Mouse (Mus musculus) liver, embryonic 14.5 days (tissue): ENCODE data around the gene Uqcc3. TPM values are rescaled to one million over a fixed set of nuclear protein-coding genes. Genes with fewer than 3 reads are reported as not detected.

Source experiments
- ATAC-seq: fragments of 200-750 bp; cut with Nextera tagmentation; 2 replicates; pipeline ENCODE4 v1.8.0; 2017; ENCODE audit warnings: moderate number of reproducible peaks, mild to moderate bottlenecking, moderate library complexity; ENCODE audit not compliant: insufficient read depth
- DNase-seq, 3 experiments: peaks; one replicate each; pipeline ENCODE4 v3.0.0-alpha.2; 2012 to 2013; ENCODE audit warnings: low read depth in 3 of 3, low spot score in 3 of 3
- H3K27ac ChIP-seq: fragments of 300-500 bp; sonication (generic); 2 replicates; pipeline ENCODE4 v1.5.1; 2014; ENCODE audit warnings: moderate library complexity, mild to moderate bottlenecking, control low read depth, inconsistent platforms
- H3K27me3 ChIP-seq: fragments of 300-500 bp; sonication (generic); 2 replicates; pipeline ENCODE4 v1.6.1; 2014; ENCODE audit warnings: mild to moderate bottlenecking, low read length, moderate library complexity; ENCODE audit not compliant: control insufficient read depth, insufficient read depth
- H3K36me3 ChIP-seq: fragments of 300-500 bp; sonication (generic); replicated peaks from 2 replicates; pipeline ENCODE4 v1.6.1; 2014; ENCODE audit warnings: low read depth; ENCODE audit not compliant: control insufficient read depth, insufficient read depth
- H3K4me1 ChIP-seq, 2 experiments: fragments of 200-500 bp in 1 of 2; fragments of 300-500 bp in 1 of 2; sonication (generic) in 1 of 2; replicated peaks; 2 replicates each; pipeline ENCODE4 v1.6.1; 2012 to 2014; ENCODE audit warnings: antibody characterized with exemption in 1 of 2, inconsistent platforms in 1 of 2, low read length in 1 of 2; ENCODE audit not compliant: control insufficient read depth in 2 of 2, insufficient read depth in 2 of 2
- H3K4me2 ChIP-seq: fragments of 300-500 bp; sonication (generic); 2 replicates; pipeline ENCODE4 v1.6.1; 2014; ENCODE audit warnings: low read depth, mild to moderate bottlenecking, control low read depth, moderate library complexity
- H3K4me3 ChIP-seq, 2 experiments: fragments of 200-500 bp in 1 of 2; fragments of 300-500 bp in 1 of 2; sonication (generic) in 1 of 2; 2 replicates each; pipeline ENCODE4 v1.5.1; 2012 to 2014; ENCODE audit warnings: low read depth in 2 of 2, low read length in 2 of 2, mild to moderate bottlenecking in 2 of 2, control low read depth in 1 of 2, inconsistent platforms in 1 of 2, moderate library complexity in 1 of 2; ENCODE audit not compliant: insufficient read depth in 1 of 2
- H3K9ac ChIP-seq: fragments of 300-500 bp; sonication (generic); replicated peaks from 2 replicates; pipeline ENCODE4 v1.6.1; 2014; ENCODE audit warnings: mild to moderate bottlenecking, control low read depth, moderate library complexity
- H3K9me3 ChIP-seq: fragments of 300-500 bp; sonication (generic); 2 replicates; pipeline ENCODE4 v1.6.1; 2016; ENCODE audit warnings: low read length, mixed read lengths; ENCODE audit not compliant: control insufficient read depth
- CTCF ChIP-seq: IDR thresholded peaks from 2 replicates; pipeline ENCODE4 v1.5.1; 2016; ENCODE audit warnings: antibody characterized with exemption, low read depth, control low read depth
- EP300 ChIP-seq: IDR thresholded peaks from 2 replicates; pipeline ENCODE4 v1.6.1; 2016; ENCODE audit warnings: antibody characterized with exemption, low read depth
- WGBS: fragments of 180-500 bp; shearing (Covaris S2); extraction: QIAGEN DNeasy Blood & Tissue Kit; methylation state at CpG from one replicate; pipeline ENCODE4 v1.1.7; 2014; ENCODE audit not compliant: insufficient replicate concordance; 5-methylcytosine and 5-hydroxymethylcytosine counted together
- microRNA-seq: library from miRNA; unstranded; fragments of <30 nt; microRNA quantifications from one replicate; pipeline ENCODE4, GENCODE M21; 2016
- polyA plus RNA-seq, 2 experiments: library from polyadenylated mRNA; depleted of rRNA in 1 of 2; stranded (reverse) in 1 of 2; unstranded in 1 of 2; fragments of >200 nt; fragmentation: Nextera tagmentation in 1 of 2; extraction: Ambion mirVana in 1 of 2; gene quantifications; 2 replicates each; pipeline versions ENCODE4 v1.2.1 to v1.2.3; 2012 to 2014

Uqcc3 gene
- polyA plus RNA-seq, 2 experiments = 22.2 to 28.3 TPM

DNA sequence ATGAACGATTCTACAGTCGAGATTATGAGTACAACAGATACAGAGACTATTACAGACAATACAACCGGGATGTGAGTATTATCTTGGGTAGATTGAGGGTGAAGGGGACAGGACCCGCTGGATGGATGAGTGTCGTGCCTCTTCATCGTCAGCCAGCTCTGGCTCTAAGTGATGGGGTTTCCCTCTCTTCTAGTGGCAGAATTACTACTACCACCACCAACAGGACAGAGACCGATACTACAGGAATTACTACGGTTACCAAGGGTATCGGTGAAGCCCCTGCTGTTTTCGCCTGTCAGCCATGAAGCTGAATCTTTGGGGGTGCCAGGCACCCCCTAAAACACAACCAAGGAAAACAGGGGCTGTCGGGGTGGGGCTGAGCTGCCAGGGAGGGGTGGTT, 49.5 kb downstream of the Uqcc3 start:
- Histone ChIP-seq H3K4me3 (no peak overlapping the region), H3K36me3 (peaks cover 88% of the 10 kb centered on the region), H3K27me3 (no peaks in the 10 kb centered on the region), H3K9me3 (no peaks in the 10 kb centered on the region), H3K4me2 (no peak overlapping the region), H3K27ac (no peak overlapping the region), H3K4me1 (no peaks in the 10 kb centered on the region), H3K9ac (no peak overlapping the region)
- ATAC-seq (no peak), DNase-seq (no peak)
- WGBS = 88% methylated on average over 11 of the region's 11 CpGs
- TF ChIP-seq EP300 = no peak
- TF ChIP-seq CTCF = no peak

DNA sequence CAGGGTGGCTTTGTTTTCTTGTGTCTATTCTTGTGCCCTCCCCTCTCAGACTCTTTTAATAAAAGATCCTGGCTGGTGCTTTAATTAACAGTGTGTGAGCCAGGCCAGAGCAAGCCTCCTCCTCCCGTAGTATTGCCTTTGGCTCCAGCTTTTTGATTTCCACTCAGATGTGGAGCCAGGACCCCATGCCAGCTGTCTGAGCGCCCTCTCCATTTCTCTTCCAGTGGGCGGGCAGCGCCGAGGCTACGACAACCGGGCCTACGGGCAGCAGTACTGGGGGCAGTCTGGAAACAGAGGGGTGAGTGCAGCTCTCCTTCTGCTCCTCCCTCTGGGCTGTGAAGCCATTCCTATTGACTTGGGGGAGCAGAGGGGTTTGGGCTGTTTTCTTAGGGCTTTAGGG, 50.1 kb downstream of the Uqcc3 start:
- no peaks in the 10 kb centered on the region for H3K4me1 ChIP-seq
- DNase-seq (no peak), ATAC-seq (no peak)
- TF ChIP-seq CTCF (no peak), EP300 (no peak)
- H3K36me3 ChIP-seq = peaks cover 93% of the 10 kb centered on the region
- H3K9ac ChIP-seq = no peak overlapping the region
- no peak overlapping the region for H3K4me2 ChIP-seq
- no peak overlapping the region for H3K4me3 ChIP-seq
- 94% methylated on average over 8 of the region's 8 CpGs for WGBS
- no peaks in the 10 kb centered on the region for H3K27me3 ChIP-seq
- H3K9me3 ChIP-seq = no peaks in the 10 kb centered on the region
- no peak overlapping the region for H3K27ac ChIP-seq

Small RNAs within 50 kb of the gene (microRNA-seq; reads per million reads assigned to microRNA genes)
- gene Mir5136 = not detected

Other genes with a start within 250 kb of the Uqcc3 start
Only the 30 nearest of the 32 such genes appear.
- 78.4 and 82.2 TPM in 2 replicates for gene Slc3a2, start 157.6 kb downstream of the Uqcc3 start, polyA plus RNA-seq (2012; rRNA removed)
- 88.5 and 89.1 TPM in 2 replicates for gene Slc3a2, start 157.6 kb downstream of the Uqcc3 start, polyA plus RNA-seq (2014; fragmentation: Nextera tagmentation; extraction: Ambion mirVana)
- 27.7 and 34.1 TPM in 2 replicates for gene Wdr74, start 145.1 kb downstream of the Uqcc3 start, polyA plus RNA-seq (2012; rRNA removed)
- gene Wdr74, start 145.1 kb downstream of the Uqcc3 start, polyA plus RNA-seq (2014; fragmentation: Nextera tagmentation; extraction: Ambion mirVana) = 51.6 and 57.6 TPM in 2 replicates
- gene 1700092M07Rik, start 140.2 kb downstream of the Uqcc3 start, polyA plus RNA-seq (2012; rRNA removed) = 0.65 and 0.78 TPM in 2 replicates
- gene 1700092M07Rik, start 140.2 kb downstream of the Uqcc3 start, polyA plus RNA-seq (2014; fragmentation: Nextera tagmentation; extraction: Ambion mirVana) = 0.34 and 0.63 TPM in 2 replicates
- gene Stx5a, start 139.5 kb downstream of the Uqcc3 start, polyA plus RNA-seq (2012; rRNA removed) = 29.9 and 32.0 TPM in 2 replicates
- 36.7 and 36.9 TPM in 2 replicates for gene Stx5a, start 139.5 kb downstream of the Uqcc3 start, polyA plus RNA-seq (2014; fragmentation: Nextera tagmentation; extraction: Ambion mirVana)
- gene Nxf1, start 123.8 kb downstream of the Uqcc3 start, polyA plus RNA-seq (2012; rRNA removed) = 66.2 and 90.9 TPM in 2 replicates
- 77.4 and 84.9 TPM in 2 replicates for gene Nxf1, start 123.8 kb downstream of the Uqcc3 start, polyA plus RNA-seq (2014; fragmentation: Nextera tagmentation; extraction: Ambion mirVana)
- 38.9 and 53.7 TPM in 2 replicates for gene Tmem223, start 109.9 kb downstream of the Uqcc3 start, polyA plus RNA-seq (2012; rRNA removed)
- 61.8 and 69.6 TPM in 2 replicates for gene Tmem223, start 109.9 kb downstream of the Uqcc3 start, polyA plus RNA-seq (2014; fragmentation: Nextera tagmentation; extraction: Ambion mirVana)
- gene Tmem179b, start 106.5 kb downstream of the Uqcc3 start, polyA plus RNA-seq (2012; rRNA removed) = 63.0 and 70.8 TPM in 2 replicates
- 108 and 117 TPM in 2 replicates for gene Tmem179b, start 106.5 kb downstream of the Uqcc3 start, polyA plus RNA-seq (2014; fragmentation: Nextera tagmentation; extraction: Ambion mirVana)
- 8.3 and 10.0 TPM in 2 replicates for gene Taf6l, start 94.5 kb downstream of the Uqcc3 start, polyA plus RNA-seq (2012; rRNA removed)
- gene Taf6l, start 94.5 kb downstream of the Uqcc3 start, polyA plus RNA-seq (2014; fragmentation: Nextera tagmentation; extraction: Ambion mirVana) = 7.9 and 8.1 TPM in 2 replicates
- 46.6 and 55.1 TPM in 2 replicates for gene Polr2g, start 82.3 kb downstream of the Uqcc3 start, polyA plus RNA-seq (2012; rRNA removed)
- gene Polr2g, start 82.3 kb downstream of the Uqcc3 start, polyA plus RNA-seq (2014; fragmentation: Nextera tagmentation; extraction: Ambion mirVana) = 72.8 and 79.7 TPM in 2 replicates
- 0.90 and 0.98 TPM in 2 replicates for gene Zbtb3, start 78.4 kb downstream of the Uqcc3 start, polyA plus RNA-seq (2012; rRNA removed)
- 1.2 and 1.5 TPM in 2 replicates for gene Zbtb3, start 78.4 kb downstream of the Uqcc3 start, polyA plus RNA-seq (2014; fragmentation: Nextera tagmentation; extraction: Ambion mirVana)
- 11.4 and 16.9 TPM in 2 replicates for gene Ttc9c, start 61.6 kb downstream of the Uqcc3 start, polyA plus RNA-seq (2012; rRNA removed)
- 17.1 and 18.0 TPM in 2 replicates for gene Ttc9c, start 61.6 kb downstream of the Uqcc3 start, polyA plus RNA-seq (2014; fragmentation: Nextera tagmentation; extraction: Ambion mirVana)
- 20.5 and 39.5 TPM in 2 replicates for gene Hnrnpul2, start 60.9 kb downstream of the Uqcc3 start, polyA plus RNA-seq (2012; rRNA removed)
- 2.8 TPM in 2 replicates for gene Hnrnpul2, start 60.9 kb downstream of the Uqcc3 start, polyA plus RNA-seq (2014; fragmentation: Nextera tagmentation; extraction: Ambion mirVana)
- 1.3 TPM in 1 of 2 replicates, not detected in the other for gene AC129217.1, start 51.1 kb downstream of the Uqcc3 start, polyA plus RNA-seq (2012; rRNA removed)
- gene AC129217.1, start 51.1 kb downstream of the Uqcc3 start, polyA plus RNA-seq (2014; fragmentation: Nextera tagmentation; extraction: Ambion mirVana) = not detected in 2 replicates
- 19.7 and 26.5 TPM in 2 replicates for gene Bscl2, start 43.5 kb downstream of the Uqcc3 start, polyA plus RNA-seq (2012; rRNA removed)
- 23.6 and 25.2 TPM in 2 replicates for gene Bscl2, start 43.5 kb downstream of the Uqcc3 start, polyA plus RNA-seq (2014; fragmentation: Nextera tagmentation; extraction: Ambion mirVana)
- gene Gng3, start 41.7 kb downstream of the Uqcc3 start, polyA plus RNA-seq (2012; rRNA removed) = 0.04 and 0.22 TPM in 2 replicates
- gene Gng3, start 41.7 kb downstream of the Uqcc3 start, polyA plus RNA-seq (2014; fragmentation: Nextera tagmentation; extraction: Ambion mirVana) = 0.14 TPM in 2 replicates
- gene Lrrn4cl, start 30.2 kb downstream of the Uqcc3 start, polyA plus RNA-seq (2012; rRNA removed) = 0.10 and 0.12 TPM in 2 replicates
- not detected in 2 replicates for gene Lrrn4cl, start 30.2 kb downstream of the Uqcc3 start, polyA plus RNA-seq (2014; fragmentation: Nextera tagmentation; extraction: Ambion mirVana)
- 32.0 and 61.2 TPM in 2 replicates for gene Ubxn1, start 9.4 kb downstream of the Uqcc3 start, polyA plus RNA-seq (2012; rRNA removed)
- gene Ubxn1, start 9.4 kb downstream of the Uqcc3 start, polyA plus RNA-seq (2014; fragmentation: Nextera tagmentation; extraction: Ambion mirVana) = 87.3 and 92.4 TPM in 2 replicates
- gene Lbhd1, start 2.8 kb upstream of the Uqcc3 start, polyA plus RNA-seq (2012; rRNA removed) = 3.1 and 3.7 TPM in 2 replicates
- 43.7 and 47.7 TPM in 2 replicates for gene Lbhd1, start 2.8 kb upstream of the Uqcc3 start, polyA plus RNA-seq (2014; fragmentation: Nextera tagmentation; extraction: Ambion mirVana)
- gene Gm49403, start 3.0 kb upstream of the Uqcc3 start, polyA plus RNA-seq (2012; rRNA removed) = not detected in 2 replicates
- gene Gm49403, start 3.0 kb upstream of the Uqcc3 start, polyA plus RNA-seq (2014; fragmentation: Nextera tagmentation; extraction: Ambion mirVana) = not detected in 2 replicates
- gene 1810009A15Rik, start 7.9 kb upstream of the Uqcc3 start, polyA plus RNA-seq (2012; rRNA removed) = 36.7 and 52.7 TPM in 2 replicates
- gene 1810009A15Rik, start 7.9 kb upstream of the Uqcc3 start, polyA plus RNA-seq (2014; fragmentation: Nextera tagmentation; extraction: Ambion mirVana) = 65.0 and 70.8 TPM in 2 replicates
- 0.13 TPM in 1 of 2 replicates, not detected in the other for gene Gm49416, start 8.0 kb upstream of the Uqcc3 start, polyA plus RNA-seq (2012; rRNA removed)
- gene Gm49416, start 8.0 kb upstream of the Uqcc3 start, polyA plus RNA-seq (2014; fragmentation: Nextera tagmentation; extraction: Ambion mirVana) = not detected in 2 replicates
- gene Ints5, start 12.1 kb upstream of the Uqcc3 start, polyA plus RNA-seq (2012; rRNA removed) = 12.2 and 14.4 TPM in 2 replicates
- gene Ints5, start 12.1 kb upstream of the Uqcc3 start, polyA plus RNA-seq (2014; fragmentation: Nextera tagmentation; extraction: Ambion mirVana) = 14.7 and 16.3 TPM in 2 replicates
- 48.7 and 52.2 TPM in 2 replicates for gene Ganab, start 17.1 kb upstream of the Uqcc3 start, polyA plus RNA-seq (2012; rRNA removed)
- gene Ganab, start 17.1 kb upstream of the Uqcc3 start, polyA plus RNA-seq (2014; fragmentation: Nextera tagmentation; extraction: Ambion mirVana) = 33.7 and 37.0 TPM in 2 replicates
- 23.1 and 26.6 TPM in 2 replicates for gene B3gat3, start 39.5 kb upstream of the Uqcc3 start, polyA plus RNA-seq (2012; rRNA removed)
- gene B3gat3, start 39.5 kb upstream of the Uqcc3 start, polyA plus RNA-seq (2014; fragmentation: Nextera tagmentation; extraction: Ambion mirVana) = 15.4 and 15.8 TPM in 2 replicates
- gene Rom1, start 48.4 kb upstream of the Uqcc3 start, polyA plus RNA-seq (2012; rRNA removed) = 2.6 and 2.8 TPM in 2 replicates
- 1.4 and 1.8 TPM in 2 replicates for gene Rom1, start 48.4 kb upstream of the Uqcc3 start, polyA plus RNA-seq (2014; fragmentation: Nextera tagmentation; extraction: Ambion mirVana)
- 10.9 and 11.0 TPM in 2 replicates for gene Eml3, start 48.6 kb upstream of the Uqcc3 start, polyA plus RNA-seq (2012; rRNA removed)
- gene Eml3, start 48.6 kb upstream of the Uqcc3 start, polyA plus RNA-seq (2014; fragmentation: Nextera tagmentation; extraction: Ambion mirVana) = 5.6 and 7.8 TPM in 2 replicates
- 18.9 and 23.0 TPM in 2 replicates for gene Mta2, start 61.0 kb upstream of the Uqcc3 start, polyA plus RNA-seq (2012; rRNA removed)
- 18.5 and 22.8 TPM in 2 replicates for gene Mta2, start 61.0 kb upstream of the Uqcc3 start, polyA plus RNA-seq (2014; fragmentation: Nextera tagmentation; extraction: Ambion mirVana)
- gene Tut1, start 72.9 kb upstream of the Uqcc3 start, polyA plus RNA-seq (2012; rRNA removed) = 9.3 and 9.5 TPM in 2 replicates
- 10.0 and 11.5 TPM in 2 replicates for gene Tut1, start 72.9 kb upstream of the Uqcc3 start, polyA plus RNA-seq (2014; fragmentation: Nextera tagmentation; extraction: Ambion mirVana)
- 120 and 178 TPM in 2 replicates for gene Eef1g, start 86.1 kb upstream of the Uqcc3 start, polyA plus RNA-seq (2012; rRNA removed)
- gene Eef1g, start 86.1 kb upstream of the Uqcc3 start, polyA plus RNA-seq (2014; fragmentation: Nextera tagmentation; extraction: Ambion mirVana) = 183 and 201 TPM in 2 replicates
- 0.35 and 0.83 TPM in 2 replicates for gene Ahnak, start 108.4 kb upstream of the Uqcc3 start, polyA plus RNA-seq (2012; rRNA removed)
- 1.5 and 1.7 TPM in 2 replicates for gene Ahnak, start 108.4 kb upstream of the Uqcc3 start, polyA plus RNA-seq (2014; fragmentation: Nextera tagmentation; extraction: Ambion mirVana)